Mouse (Mus musculus): ENCODE measurements around the gene Samd1.

DNA sequence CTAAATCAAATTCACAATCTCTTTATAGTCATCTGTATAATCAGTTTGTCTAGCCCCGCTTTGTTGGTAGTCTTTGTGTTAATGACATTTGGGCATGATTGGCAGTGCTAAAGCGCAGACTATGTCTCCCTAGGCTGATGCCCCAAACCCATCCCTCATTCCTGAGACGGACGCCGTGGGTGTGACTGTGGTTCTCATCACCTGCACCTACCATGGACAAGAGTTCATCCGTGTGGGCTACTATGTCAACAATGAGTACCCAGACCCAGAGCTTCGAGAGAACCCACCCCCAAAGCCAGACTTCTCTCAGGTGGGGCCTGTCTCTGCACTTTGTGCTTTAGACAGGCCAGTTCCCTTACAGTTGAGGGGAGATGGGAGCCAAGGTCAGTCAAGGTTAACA, 29.8 kb upstream of the Samd1 start:
- TF ChIP-seq CTCF (IDR thresholded peaks at IDR 0.05; ENCODE audit: insufficient read depth, low read length) (no peak), POLR2A (IDR thresholded peaks at IDR 0.05; ENCODE audit: borderline replicate concordance, extremely low read depth, low read depth, low read length) (no peak)

Data from lung, adult 2 months (tissue).